Mouse (Mus musculus): Measurements from ENCODE around the gene Serp2. TPM values are rescaled to one million over a fixed set of nuclear protein-coding genes. Genes with fewer than 3 reads are reported as not detected.

The Serp2 gene
- polyA plus RNA-seq, 1 experiment from 2014 or later = 47.3 TPM

DNA sequence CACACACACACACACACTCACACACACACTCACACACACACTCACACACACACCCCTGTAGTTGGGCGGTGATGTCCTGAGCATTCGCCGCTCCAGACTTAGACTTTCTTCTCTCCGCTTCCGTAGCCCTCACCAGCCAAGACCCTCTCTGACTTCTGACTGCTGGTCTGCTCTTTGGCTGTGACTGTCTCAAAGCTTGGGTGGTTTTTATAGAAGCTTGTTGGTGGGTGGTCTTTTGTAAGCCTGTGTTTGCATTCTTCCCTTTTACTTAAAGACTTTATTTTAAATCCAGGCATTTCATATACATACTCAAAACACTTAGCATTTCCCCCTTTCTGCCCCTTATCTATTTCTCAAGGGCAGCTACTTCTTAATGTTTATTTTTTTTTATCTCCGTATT, 57.2 kb downstream of the Serp2 start:
- Histone ChIP-seq H3K4me1 (ENCODE audit: control insufficient read depth, insufficient read depth, low read length) (peaks cover 7% of the 10 kb centered on the region), H3K4me3 (ENCODE audit: low read depth, low read length) (no peak overlapping the region), H3K36me3 (ENCODE audit: control insufficient read depth, insufficient read depth, low read length) (no peaks in the 10 kb centered on the region), H3K27me3 (ENCODE audit: control insufficient read depth, insufficient read depth, low read length) (no peaks in the 10 kb centered on the region), H3K9me3 (ENCODE audit: control insufficient read depth, low read length) (no peaks in the 10 kb centered on the region), H3K27ac (ENCODE audit: low read depth, low read length) (no peak overlapping the region), H3K4me2 (no peak overlapping the region), H3K9ac (ENCODE audit: low read length) (no peak overlapping the region)
- ATAC-seq (ENCODE audit: low FRiP score) = no peak
- 75% methylated on average over 6 of the region's 6 CpGs for WGBS
- no peak for DNase-seq (ENCODE audit: low spot score, missing footprints)

GRCm38 (mm10) chr14:76498210-76498609, 58.5 kb downstream of the Serp2 start:
- no peak for DNase-seq (ENCODE audit: low spot score, missing footprints)
- peaks cover 7% of the 10 kb centered on the region for H3K4me1 ChIP-seq (ENCODE audit: control insufficient read depth, insufficient read depth, low read length)
- no peak overlapping the region for H3K4me2 ChIP-seq
- H3K27me3 ChIP-seq (ENCODE audit: control insufficient read depth, insufficient read depth, low read length) = no peaks in the 10 kb centered on the region
- H3K4me3 ChIP-seq (ENCODE audit: low read depth, low read length) = no peak overlapping the region
- ATAC-seq (ENCODE audit: low FRiP score) = no peak
- 55% methylated on average over 7 of the region's 7 CpGs for WGBS
- no peaks in the 10 kb centered on the region for H3K36me3 ChIP-seq (ENCODE audit: control insufficient read depth, insufficient read depth, low read length)
- H3K9me3 ChIP-seq (ENCODE audit: control insufficient read depth, low read length) = no peaks in the 10 kb centered on the region
- no peak overlapping the region for H3K9ac ChIP-seq (ENCODE audit: low read length)
- H3K27ac ChIP-seq (ENCODE audit: low read depth, low read length) = no peak overlapping the region; the same call in 1 of the 2 replicates

DNA sequence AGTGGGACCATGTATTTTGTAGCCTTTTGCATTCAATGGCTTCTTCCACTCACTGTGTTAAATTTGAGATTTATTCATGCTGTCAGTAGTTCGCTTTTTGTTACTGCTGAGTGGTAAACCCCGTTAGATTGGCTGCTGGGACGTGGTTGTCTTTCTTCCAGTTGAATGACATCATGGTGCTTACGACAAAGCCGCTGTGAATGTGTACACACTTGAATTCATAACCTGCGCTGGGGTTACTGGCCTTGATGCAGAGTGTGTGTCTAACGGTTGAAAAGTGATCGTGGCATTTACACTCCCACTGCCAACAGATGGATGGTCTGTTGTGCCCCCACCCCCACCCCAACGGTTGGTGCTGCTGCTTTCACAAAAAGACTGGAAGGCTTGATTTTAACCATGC, 59.5 kb downstream of the Serp2 start:
- no peak for ATAC-seq (ENCODE audit: low FRiP score)
- 75% methylated on average over 9 of the region's 9 CpGs for WGBS

DNA sequence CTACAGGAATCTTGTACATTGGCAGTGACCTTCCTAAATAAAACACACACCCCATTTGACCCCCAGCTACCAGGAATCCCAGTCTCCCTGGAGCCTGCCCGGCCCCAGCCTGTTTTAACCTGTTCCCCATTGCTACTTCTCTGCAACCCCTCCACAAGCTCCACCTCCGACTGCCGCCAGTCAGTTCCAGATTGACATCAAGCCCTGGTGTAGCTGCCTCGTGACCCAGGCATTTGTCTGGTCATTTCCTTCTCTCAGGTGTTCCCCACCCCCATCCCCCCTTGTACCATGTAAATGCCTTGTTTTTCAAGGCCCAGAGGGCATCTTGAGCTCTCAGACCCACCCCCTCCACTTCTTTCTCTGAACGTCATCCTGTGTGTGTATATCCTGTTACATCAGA, 61.7 kb downstream of the Serp2 start:
- H3K9ac ChIP-seq (ENCODE audit: low read length) = no peak overlapping the region
- no peaks in the 10 kb centered on the region for H3K36me3 ChIP-seq (ENCODE audit: control insufficient read depth, insufficient read depth, low read length)
- H3K4me2 ChIP-seq = no peak overlapping the region
- H3K4me1 ChIP-seq (ENCODE audit: control insufficient read depth, insufficient read depth, low read length) = peaks cover 4% of the 10 kb centered on the region
- no peak overlapping the region for H3K27ac ChIP-seq (ENCODE audit: low read depth, low read length)
- WGBS = 61% methylated on average over 5 of the region's 5 CpGs
- 0 out of 2 replicates have a peak, but pooled peaks have one; percentile 30 for ATAC-seq (ENCODE audit: low FRiP score)
- no peak overlapping the region for H3K4me3 ChIP-seq (ENCODE audit: low read depth, low read length)
- no peaks in the 10 kb centered on the region for H3K9me3 ChIP-seq (ENCODE audit: control insufficient read depth, low read length)
- no peaks in the 10 kb centered on the region for H3K27me3 ChIP-seq (ENCODE audit: control insufficient read depth, insufficient read depth, low read length)
- DNase-seq (ENCODE audit: low spot score, missing footprints) = no peak

More for the DNA sequence above, 59.5 kb downstream of the Serp2 start:
- Histone ChIP-seq H3K4me2 (no peak overlapping the region), H3K4me1 (ENCODE audit: control insufficient read depth, insufficient read depth, low read length) (peaks cover 7% of the 10 kb centered on the region), H3K9ac (ENCODE audit: low read length) (no peak overlapping the region), H3K36me3 (ENCODE audit: control insufficient read depth, insufficient read depth, low read length) (no peaks in the 10 kb centered on the region), H3K27ac (ENCODE audit: low read depth, low read length) (no peak overlapping the region), H3K4me3 (ENCODE audit: low read depth, low read length) (no peak overlapping the region), H3K9me3 (ENCODE audit: control insufficient read depth, low read length) (no peaks in the 10 kb centered on the region), H3K27me3 (ENCODE audit: control insufficient read depth, insufficient read depth, low read length) (no peaks in the 10 kb centered on the region)
- DNase-seq (ENCODE audit: low spot score, missing footprints) = no peak

GRCm38 (mm10) chr14:76489128-76489527, 67.6 kb downstream of the Serp2 start:
- Histone ChIP-seq H3K9me3 (ENCODE audit: control insufficient read depth, low read length) (no peaks in the 10 kb centered on the region), H3K4me3 (ENCODE audit: low read depth, low read length) (no peak overlapping the region), H3K36me3 (ENCODE audit: control insufficient read depth, insufficient read depth, low read length) (no peaks in the 10 kb centered on the region), H3K27ac (ENCODE audit: low read depth, low read length) (no peak overlapping the region), H3K4me2 (no peak overlapping the region), H3K9ac (ENCODE audit: low read length) (no peak overlapping the region), H3K27me3 (ENCODE audit: control insufficient read depth, insufficient read depth, low read length) (no peaks in the 10 kb centered on the region), H3K4me1 (ENCODE audit: control insufficient read depth, insufficient read depth, low read length) (no peaks in the 10 kb centered on the region)
- 89% methylated on average over 2 of the region's 2 CpGs for WGBS
- DNase-seq (ENCODE audit: low spot score, missing footprints) (peak; percentile 8), ATAC-seq (ENCODE audit: low FRiP score) (no peak)

GRCm38 (mm10) chr14:76488101-76489044, 68.3 kb downstream of the Serp2 start:
- Histone ChIP-seq H3K27me3 (ENCODE audit: control insufficient read depth, insufficient read depth, low read length) (no peaks in the 10 kb centered on the region), H3K9ac (ENCODE audit: low read length) (no peak overlapping the region), H3K4me3 (ENCODE audit: low read depth, low read length) (no peak overlapping the region), H3K27ac (ENCODE audit: low read depth, low read length) (no peak overlapping the region), H3K36me3 (ENCODE audit: control insufficient read depth, insufficient read depth, low read length) (no peaks in the 10 kb centered on the region), H3K4me2 (no peak overlapping the region), H3K4me1 (ENCODE audit: control insufficient read depth, insufficient read depth, low read length) (no peaks in the 10 kb centered on the region), H3K9me3 (ENCODE audit: control insufficient read depth, low read length) (no peaks in the 10 kb centered on the region)
- WGBS = 77% methylated on average over 18 of the region's 18 CpGs
- ATAC-seq (ENCODE audit: low FRiP score) = no peak
- DNase-seq (ENCODE audit: low spot score, missing footprints) = peak; percentile 75

DNA sequence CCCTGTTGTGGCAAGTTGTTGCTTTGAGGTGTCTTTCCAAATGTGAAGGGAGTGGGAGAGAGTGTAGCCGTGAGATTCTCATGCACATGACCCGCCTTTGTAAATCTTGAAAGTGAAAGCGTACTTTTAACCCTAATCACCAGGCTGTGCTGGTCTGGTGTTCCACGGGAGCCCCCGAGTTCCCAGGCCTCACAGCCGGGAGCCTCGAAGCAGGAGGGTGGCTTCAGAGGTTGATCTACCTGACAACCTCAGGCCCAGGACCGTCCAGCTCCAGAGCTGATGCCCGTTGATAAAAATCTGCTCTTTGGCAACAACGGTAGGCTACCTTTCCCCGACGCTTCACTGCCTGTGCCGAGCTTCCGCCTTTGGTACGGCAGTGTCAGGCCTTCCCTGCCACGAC, 69.1 kb downstream of the Serp2 start:
- Histone ChIP-seq H3K4me3 (ENCODE audit: low read depth, low read length) (no peak overlapping the region), H3K36me3 (ENCODE audit: control insufficient read depth, insufficient read depth, low read length) (no peaks in the 10 kb centered on the region), H3K9me3 (ENCODE audit: control insufficient read depth, low read length) (no peaks in the 10 kb centered on the region), H3K9ac (ENCODE audit: low read length) (no peak overlapping the region), H3K27me3 (ENCODE audit: control insufficient read depth, insufficient read depth, low read length) (no peaks in the 10 kb centered on the region), H3K4me2 (no peak overlapping the region), H3K27ac (ENCODE audit: low read depth, low read length) (no peak overlapping the region), H3K4me1 (ENCODE audit: control insufficient read depth, insufficient read depth, low read length) (no peaks in the 10 kb centered on the region)
- ATAC-seq (ENCODE audit: low FRiP score) (no peak), DNase-seq (ENCODE audit: low spot score, missing footprints) (peak; percentile 64)
- WGBS = 90% methylated on average over 16 of the region's 16 CpGs

DNA sequence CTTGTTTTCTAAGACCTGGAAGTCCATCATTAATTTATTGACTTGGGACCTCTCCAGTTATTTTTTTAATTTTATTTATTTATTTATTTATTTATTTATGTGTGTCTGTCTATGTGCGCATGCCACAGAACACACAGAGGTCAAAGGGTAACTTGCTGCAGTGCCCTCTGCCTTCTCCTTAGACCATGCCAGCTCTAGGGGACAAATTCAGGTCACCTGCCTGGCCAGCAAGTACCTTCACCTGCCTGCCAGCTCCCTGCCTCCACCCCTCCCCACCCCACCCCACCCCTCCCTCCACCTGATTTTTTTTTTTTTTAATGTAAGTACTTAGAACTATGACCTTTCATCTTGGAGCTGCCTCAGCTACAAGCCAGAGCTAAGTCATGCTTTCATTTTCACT, 73.0 kb downstream of the Serp2 start:
- H3K9me3 ChIP-seq (ENCODE audit: control insufficient read depth, low read length) = no peaks in the 10 kb centered on the region
- no peak overlapping the region for H3K4me2 ChIP-seq
- H3K36me3 ChIP-seq (ENCODE audit: control insufficient read depth, insufficient read depth, low read length) = no peaks in the 10 kb centered on the region
- no peak overlapping the region for H3K4me3 ChIP-seq (ENCODE audit: low read depth, low read length)
- H3K27ac ChIP-seq (ENCODE audit: low read depth, low read length) = no peak overlapping the region
- no peak for ATAC-seq (ENCODE audit: low FRiP score)
- H3K4me1 ChIP-seq (ENCODE audit: control insufficient read depth, insufficient read depth, low read length) = no peaks in the 10 kb centered on the region
- no peaks in the 10 kb centered on the region for H3K27me3 ChIP-seq (ENCODE audit: control insufficient read depth, insufficient read depth, low read length)
- WGBS = 97% methylated on average over 1 of the region's 1 CpGs
- no peak for DNase-seq (ENCODE audit: low spot score, missing footprints)
- no peak overlapping the region for H3K9ac ChIP-seq (ENCODE audit: low read length)

All from midbrain, embryonic 11.5 days (tissue).